Mouse (Mus musculus): ENCODE measurements around the gene Ncstn.

- TF ChIP-seq TAL1 (IDR thresholded peaks at IDR 0.05; ENCODE audit: low read length): no peak
- no peak for TF ChIP-seq GATA1 (IDR thresholded peaks at IDR 0.05; ENCODE audit: low read length)
Measured at GRCm38 (mm10) chr1:172128563-172128962, 46.0 kb upstream of the Ncstn start.
